Mouse (Mus musculus): ENCODE measurements around the gene Plxdc1. TPM values are rescaled to one million over a fixed set of nuclear protein-coding genes. Genes with fewer than 3 reads are reported as not detected.

The Plxdc1 gene
- total and polyA plus RNA-seq, 2 experiments: 0.28 to 1.2 TPM

DNA sequence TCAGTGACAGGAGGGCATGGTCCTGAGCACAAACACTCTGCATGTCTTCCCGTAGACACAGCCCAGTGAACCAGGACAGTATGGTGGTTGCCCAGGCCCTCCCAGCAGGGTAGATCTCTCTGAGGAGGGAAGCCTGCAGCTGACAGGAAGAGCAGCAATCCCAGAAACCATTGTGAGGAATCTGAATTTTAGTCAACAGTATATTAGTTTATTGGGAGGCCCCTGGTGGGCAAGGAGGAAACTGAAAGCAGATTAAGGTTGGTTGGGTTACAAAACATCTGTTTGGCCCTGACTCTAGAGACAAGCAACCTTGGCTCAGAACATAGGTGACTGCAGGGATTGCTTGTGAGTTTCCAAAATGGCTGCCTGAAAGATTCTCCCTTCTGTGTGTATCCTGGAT lies 2.3 kb downstream of the Plxdc1 start:
- H3K79me2 ChIP-seq (ENCODE audit: control insufficient read depth, insufficient read depth, low read length): no peaks in the 10 kb centered on the region
- DNase-seq (ENCODE audit: extremely low read depth, low read depth, low spot score): no peak
- TF ChIP-seq CTCF (IDR thresholded peaks at IDR 0.05; ENCODE audit: low read depth, low read length) (no peak), POLR2A (IDR thresholded peaks at IDR 0.05; ENCODE audit: extremely low read depth, insufficient read depth, low read length) (no peak)
- no peak overlapping the region for H3K27ac ChIP-seq (replicated peaks; ENCODE audit: insufficient read depth, low read depth, low read length)
- no peak overlapping the region for H3K9ac ChIP-seq (ENCODE audit: low read depth, low read length)
- H3K36me3 ChIP-seq (ENCODE audit: control insufficient read depth, insufficient read depth, low read length): no peaks in the 10 kb centered on the region
- H3K4me1 ChIP-seq (ENCODE audit: control insufficient read depth, insufficient read depth, low read length): no peaks in the 10 kb centered on the region
- H3K4me3 ChIP-seq (ENCODE audit: insufficient read depth, low read depth, low read length): no peak overlapping the region
- peaks cover 3% of the 10 kb centered on the region; the same call in 1 of the 2 replicates for H3K27me3 ChIP-seq (ENCODE audit: control insufficient read depth, insufficient read depth, low read length)
- WGBS: 88% methylated on average over 1 of the region's 1 CpGs

- Histone ChIP-seq H3K4me1 (ENCODE audit: control insufficient read depth, insufficient read depth, low read length) (no peaks in the 10 kb centered on the region), H3K79me2 (ENCODE audit: control insufficient read depth, insufficient read depth, low read length) (no peaks in the 10 kb centered on the region), H3K36me3 (ENCODE audit: control insufficient read depth, insufficient read depth, low read length) (no peaks in the 10 kb centered on the region), H3K4me3 (ENCODE audit: insufficient read depth, low read depth, low read length) (no peak overlapping the region), H3K9ac (ENCODE audit: low read depth, low read length) (no peak overlapping the region), H3K27ac (replicated peaks; ENCODE audit: insufficient read depth, low read depth, low read length) (no peak overlapping the region), H3K27me3 (ENCODE audit: control insufficient read depth, insufficient read depth, low read length) (peaks cover 3% of the 10 kb centered on the region; the same call in 1 of the 2 replicates)
- DNase-seq (ENCODE audit: extremely low read depth, low read depth, low spot score): no peak
- WGBS: 81% methylated on average over 3 of the region's 3 CpGs
- TF ChIP-seq CTCF (IDR thresholded peaks at IDR 0.05; ENCODE audit: low read depth, low read length) (no peak), POLR2A (IDR thresholded peaks at IDR 0.05; ENCODE audit: extremely low read depth, insufficient read depth, low read length) (no peak)
Measured at GRCm38 (mm10) chr11:97983506-97983905, 2.7 kb downstream of the Plxdc1 start.

- Histone ChIP-seq H3K36me3 (ENCODE audit: control insufficient read depth, insufficient read depth, low read length) (no peaks in the 10 kb centered on the region), H3K27ac (replicated peaks; ENCODE audit: insufficient read depth, low read depth, low read length) (no peak overlapping the region), H3K9ac (ENCODE audit: low read depth, low read length) (no peak overlapping the region), H3K4me1 (ENCODE audit: control insufficient read depth, insufficient read depth, low read length) (no peaks in the 10 kb centered on the region), H3K27me3 (ENCODE audit: control insufficient read depth, insufficient read depth, low read length) (peaks cover 3% of the 10 kb centered on the region; the same call in 1 of the 2 replicates), H3K79me2 (ENCODE audit: control insufficient read depth, insufficient read depth, low read length) (no peaks in the 10 kb centered on the region), H3K4me3 (ENCODE audit: insufficient read depth, low read depth, low read length) (no peak overlapping the region)
- 89% methylated on average over 9 of the region's 9 CpGs for WGBS
- DNase-seq (ENCODE audit: extremely low read depth, low read depth, low spot score): no peak
- no peak for TF ChIP-seq POLR2A (IDR thresholded peaks at IDR 0.05; ENCODE audit: extremely low read depth, insufficient read depth, low read length)
Measured at GRCm38 (mm10) chr11:97982721-97983120, 3.5 kb downstream of the Plxdc1 start.

DNA sequence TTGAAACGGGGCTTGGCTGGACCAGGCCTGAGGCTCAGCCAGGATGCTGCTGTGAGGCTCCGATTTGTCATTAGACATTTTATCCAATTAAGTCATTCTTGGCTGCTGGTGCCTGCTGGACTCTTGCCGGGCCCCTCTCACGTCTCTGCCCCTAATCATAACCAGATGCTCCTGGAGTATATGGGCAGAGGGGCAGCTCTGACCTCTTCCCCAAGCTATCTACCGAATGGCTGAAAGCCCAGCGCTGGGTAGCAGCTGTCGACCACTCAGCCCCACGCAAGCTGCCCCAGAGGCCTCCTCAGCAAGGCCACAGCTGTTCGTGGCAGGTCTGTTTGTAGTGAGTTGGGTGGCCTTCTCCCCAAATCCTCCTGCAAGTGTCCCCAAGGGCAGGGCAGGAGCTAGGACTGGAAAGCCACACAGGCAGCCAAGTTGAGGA lies 5.7 kb downstream of the Plxdc1 start:
- H3K9ac ChIP-seq (ENCODE audit: low read depth, low read length): no peak overlapping the region
- no peak for TF ChIP-seq POLR2A (IDR thresholded peaks at IDR 0.05; ENCODE audit: extremely low read depth, insufficient read depth, low read length)
- TF ChIP-seq CTCF (IDR thresholded peaks at IDR 0.05; ENCODE audit: low read depth, low read length): no peak
- no peaks in the 10 kb centered on the region for H3K4me1 ChIP-seq (ENCODE audit: control insufficient read depth, insufficient read depth, low read length)
- DNase-seq (ENCODE audit: extremely low read depth, low read depth, low spot score): no peak
- H3K27ac ChIP-seq (replicated peaks; ENCODE audit: insufficient read depth, low read depth, low read length): no peak overlapping the region
- WGBS: 77% methylated on average over 9 of the region's 9 CpGs
- no peaks in the 10 kb centered on the region for H3K27me3 ChIP-seq (ENCODE audit: control insufficient read depth, insufficient read depth, low read length)
- H3K36me3 ChIP-seq (ENCODE audit: control insufficient read depth, insufficient read depth, low read length): no peaks in the 10 kb centered on the region
- no peak overlapping the region for H3K4me3 ChIP-seq (ENCODE audit: insufficient read depth, low read depth, low read length)
- no peaks in the 10 kb centered on the region for H3K79me2 ChIP-seq (ENCODE audit: control insufficient read depth, insufficient read depth, low read length)

DNA sequence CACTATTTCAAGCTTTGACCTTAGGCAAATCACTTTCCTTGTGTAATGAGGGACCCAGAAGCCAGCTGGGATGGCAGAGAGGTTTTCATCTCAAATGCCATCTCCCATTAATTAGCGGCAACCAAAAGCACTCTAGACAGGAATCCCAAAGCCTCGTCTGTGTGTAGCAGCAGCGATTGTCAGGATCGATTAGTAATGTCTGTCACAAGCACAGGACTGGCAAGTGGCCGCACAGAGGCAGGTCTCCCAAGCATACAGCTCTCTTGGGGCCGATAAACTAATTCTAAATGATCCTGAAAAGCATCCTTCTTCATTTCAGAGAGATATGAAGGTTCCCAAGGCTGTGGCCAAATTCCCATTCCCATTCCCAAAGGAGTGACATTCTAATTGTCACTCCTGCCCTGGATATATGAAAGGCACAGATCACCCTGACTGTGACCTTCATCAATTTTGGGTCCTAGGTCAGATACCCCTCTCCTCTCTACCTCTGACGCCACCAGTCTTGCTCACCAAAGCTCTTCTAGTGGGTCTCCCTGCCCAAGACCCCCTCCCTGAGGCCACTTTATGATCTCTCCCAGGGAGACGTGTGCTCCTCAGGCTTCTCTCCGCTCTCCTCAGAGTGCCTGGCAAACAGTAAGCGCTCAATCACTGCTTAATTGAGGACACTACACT lies 6.3 kb downstream of the Plxdc1 start:
- DNase-seq (ENCODE audit: extremely low read depth, low read depth, low spot score): no peak
- Histone ChIP-seq H3K79me2 (ENCODE audit: control insufficient read depth, insufficient read depth, low read length) (no peaks in the 10 kb centered on the region), H3K36me3 (ENCODE audit: control insufficient read depth, insufficient read depth, low read length) (no peaks in the 10 kb centered on the region), H3K4me1 (ENCODE audit: control insufficient read depth, insufficient read depth, low read length) (no peaks in the 10 kb centered on the region), H3K4me3 (ENCODE audit: insufficient read depth, low read depth, low read length) (no peak overlapping the region), H3K27me3 (ENCODE audit: control insufficient read depth, insufficient read depth, low read length) (no peaks in the 10 kb centered on the region), H3K27ac (replicated peaks; ENCODE audit: insufficient read depth, low read depth, low read length) (no peak overlapping the region), H3K9ac (ENCODE audit: low read depth, low read length) (no peak overlapping the region)
- TF ChIP-seq CTCF (IDR thresholded peaks at IDR 0.05; ENCODE audit: low read depth, low read length) (no peak), POLR2A (IDR thresholded peaks at IDR 0.05; ENCODE audit: extremely low read depth, insufficient read depth, low read length) (no peak)
- 77% methylated on average over 10 of the region's 10 CpGs for WGBS

DNA sequence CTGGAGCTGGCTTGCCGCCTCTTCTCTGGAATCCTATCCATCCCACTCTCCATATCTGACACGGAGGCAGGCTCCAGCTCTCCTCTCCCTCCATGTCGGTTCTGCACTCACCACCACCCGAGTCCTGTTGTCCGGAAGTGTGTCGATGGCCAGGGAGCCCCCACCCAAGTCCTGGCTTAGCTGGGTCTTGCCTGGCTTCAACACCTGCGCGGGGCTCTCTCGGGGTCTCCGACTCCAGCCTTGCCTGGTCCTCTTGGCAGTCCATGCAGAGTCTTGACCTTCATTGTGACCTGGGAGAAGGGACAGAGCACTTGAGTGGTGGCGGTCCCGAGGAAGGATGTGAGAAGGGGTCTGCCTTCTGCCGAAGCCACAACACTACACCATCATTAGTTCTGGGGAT lies 7.9 kb downstream of the Plxdc1 start:
- H3K9ac ChIP-seq (ENCODE audit: low read depth, low read length): no peak overlapping the region
- H3K27ac ChIP-seq (replicated peaks; ENCODE audit: insufficient read depth, low read depth, low read length): no peak overlapping the region
- no peaks in the 10 kb centered on the region for H3K36me3 ChIP-seq (ENCODE audit: control insufficient read depth, insufficient read depth, low read length)
- H3K4me3 ChIP-seq (ENCODE audit: insufficient read depth, low read depth, low read length): no peak overlapping the region
- DNase-seq (ENCODE audit: extremely low read depth, low read depth, low spot score): no peak
- 88% methylated on average over 13 of the region's 13 CpGs for WGBS
- no peak for TF ChIP-seq POLR2A (IDR thresholded peaks at IDR 0.05; ENCODE audit: extremely low read depth, insufficient read depth, low read length)
- TF ChIP-seq CTCF (IDR thresholded peaks at IDR 0.05; ENCODE audit: low read depth, low read length): no peak
- no peaks in the 10 kb centered on the region for H3K27me3 ChIP-seq (ENCODE audit: control insufficient read depth, insufficient read depth, low read length)
- peaks cover 7% of the 10 kb centered on the region; the same call in 1 of the 2 replicates for H3K4me1 ChIP-seq (ENCODE audit: control insufficient read depth, insufficient read depth, low read length)
- no peaks in the 10 kb centered on the region for H3K79me2 ChIP-seq (ENCODE audit: control insufficient read depth, insufficient read depth, low read length)

Data from liver, adult 2 months (tissue).